Mouse (Mus musculus): Measurements from ENCODE around the gene Olfr1463.

Gene Olfr1463

DNA sequence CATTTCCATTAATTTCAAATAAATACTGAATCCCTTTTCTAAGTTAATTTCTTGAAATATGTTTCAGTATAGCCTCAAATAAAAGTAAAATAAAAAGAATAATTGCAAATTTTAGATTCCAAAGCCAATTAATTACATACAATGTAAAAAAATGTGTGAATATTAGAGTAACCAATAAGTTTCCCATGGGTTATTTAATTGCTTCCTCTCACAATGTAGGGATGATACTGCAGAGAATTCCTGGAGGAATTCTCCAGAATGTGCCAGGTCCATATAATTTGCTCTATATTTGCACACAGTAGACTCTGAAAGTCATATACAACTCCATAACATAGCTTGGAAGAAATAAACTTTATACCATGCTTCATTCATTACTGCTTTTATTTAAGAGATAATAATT lies at the start of gene Olfr1463:
TSS of gene Olfr1463 (plus strand) at position 301 of the 400 bp plus-strand sequence.
- no peak for DNase-seq (ENCODE audit: low spot score in 2 of 2)

DNA sequence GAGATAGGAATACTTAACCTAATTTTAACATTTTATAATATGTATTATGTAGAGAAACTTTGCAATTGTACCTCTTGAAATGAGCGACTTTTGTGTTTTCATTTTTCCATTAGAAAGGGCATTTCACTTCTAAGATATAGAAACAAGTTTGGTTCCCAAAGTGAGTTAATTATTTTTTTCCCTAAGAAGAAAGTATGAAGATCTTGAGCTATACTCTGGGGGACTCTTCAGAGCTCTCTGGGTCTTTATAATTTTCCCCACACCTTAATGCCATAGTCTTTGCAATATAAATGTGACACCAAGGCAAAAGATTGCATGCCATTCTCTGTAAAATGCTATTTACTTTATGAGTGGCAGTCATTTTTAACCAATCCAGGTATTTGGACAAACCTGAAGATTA lies 45.7 kb upstream of the Olfr1463 start, which contains the start of gene Olfr1462:
TSS of gene Olfr1462 (plus strand) at position 301 of the 400 bp plus-strand sequence.
- no peak for DNase-seq (ENCODE audit: low spot score in 2 of 2)

DNA sequence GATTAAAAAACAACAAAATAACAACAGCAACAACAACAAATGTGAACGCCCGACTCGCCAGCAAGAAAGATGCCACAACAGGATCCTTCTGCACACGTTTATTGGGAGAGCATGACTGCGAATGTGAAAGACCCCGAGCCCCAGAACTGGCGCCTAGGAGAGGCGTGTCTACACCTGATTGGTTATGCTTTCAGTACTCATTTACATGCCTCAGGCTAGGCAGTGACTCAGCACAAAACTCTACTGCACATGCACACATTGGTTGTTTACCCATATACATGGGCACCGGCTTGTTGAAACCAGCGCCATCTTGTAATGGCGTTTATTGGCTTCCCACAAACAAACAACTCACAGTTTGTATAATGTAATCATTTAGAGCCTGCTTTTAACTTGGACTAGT lies 9.5 kb upstream of the Olfr1463 start:
- no peak for DNase-seq (ENCODE audit: low spot score in 2 of 2)

Measured in right cerebral cortex, adult 2 months (tissue).